Mouse (Mus musculus): ENCODE measurements around the gene Hist1h2be. TPM values are rescaled to one million over a fixed set of nuclear protein-coding genes. Genes with fewer than 3 reads are reported as not detected.
"Not testable (repeated sequence)": the region's sequence is repeated elsewhere in the genome, so short reads cannot be mapped to it uniquely, and the experiment has no call there.

Gene Hist1h2be
- total and polyA plus RNA-seq, 2 experiments from 2014 or later: 0.82 to 253 TPM

DNA sequence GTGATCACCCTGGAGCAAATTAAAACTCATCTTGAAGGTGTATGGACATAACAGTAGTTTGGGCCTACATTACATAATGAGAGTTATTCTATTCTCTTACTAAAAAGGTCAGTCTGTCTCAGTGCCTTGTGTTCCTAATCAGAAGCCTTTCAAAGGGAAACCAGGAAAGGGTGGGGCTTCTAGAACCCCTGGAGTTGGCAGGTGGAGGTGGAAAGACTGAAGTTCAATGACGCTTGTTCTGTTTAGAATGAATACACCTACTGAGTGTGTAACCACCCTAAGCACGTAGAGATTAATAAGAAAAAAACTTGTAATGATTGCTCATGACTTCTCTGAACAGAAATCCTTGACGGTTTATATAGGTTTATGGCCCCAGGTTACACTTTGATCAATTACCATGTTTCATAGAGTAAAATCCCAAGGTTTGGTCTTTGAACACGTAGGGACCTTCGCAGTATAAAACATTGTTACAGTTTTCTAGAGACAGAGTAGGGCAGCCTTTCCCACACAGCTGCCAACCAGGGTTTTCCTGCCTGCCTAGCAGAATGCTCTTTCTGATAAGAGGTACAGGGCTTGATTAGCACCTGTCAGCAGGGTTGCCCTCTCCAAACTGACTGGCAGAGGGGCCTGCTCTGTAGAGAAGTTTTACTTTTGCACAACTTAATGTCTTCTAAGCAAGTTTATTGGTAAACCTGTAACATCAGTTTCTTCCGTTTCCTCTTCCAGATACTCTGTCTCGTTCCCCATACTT is 25.1 kb downstream of the Hist1h2be start:
- 66% methylated on average over 7 of the region's 7 CpGs for WGBS
- Histone ChIP-seq H3K4me1 (ENCODE audit: control insufficient read depth, insufficient read depth) (no peaks in the 10 kb centered on the region), H3K9me3 (replicated peaks; ENCODE audit: control insufficient read depth, low read length) (no peaks in the 10 kb centered on the region), H3K4me2 (ENCODE audit: low read depth, low read length) (no peak overlapping the region), H3K4me3 (ENCODE audit: low read depth, low read length) (no peak overlapping the region), H3K27ac (ENCODE audit: low read depth) (no peak overlapping the region), H3K36me3 (replicated peaks; ENCODE audit: control insufficient read depth, insufficient read depth, low read length) (no peaks in the 10 kb centered on the region), H3K27me3 (ENCODE audit: control insufficient read depth, insufficient read depth, low read length) (no peaks in the 10 kb centered on the region), H3K9ac (replicated peaks; ENCODE audit: low read depth, low read length) (no peak overlapping the region)
- DNase-seq (ENCODE audit: low spot score): no peak
- TF ChIP-seq EP300 (IDR thresholded peaks at IDR 0.05; ENCODE audit: low read depth): no peak
- TF ChIP-seq CTCF (IDR thresholded peaks at IDR 0.05; ENCODE audit: low read depth): no peak
- ATAC-seq (ENCODE audit: insufficient read depth, low read depth): no peak

DNA sequence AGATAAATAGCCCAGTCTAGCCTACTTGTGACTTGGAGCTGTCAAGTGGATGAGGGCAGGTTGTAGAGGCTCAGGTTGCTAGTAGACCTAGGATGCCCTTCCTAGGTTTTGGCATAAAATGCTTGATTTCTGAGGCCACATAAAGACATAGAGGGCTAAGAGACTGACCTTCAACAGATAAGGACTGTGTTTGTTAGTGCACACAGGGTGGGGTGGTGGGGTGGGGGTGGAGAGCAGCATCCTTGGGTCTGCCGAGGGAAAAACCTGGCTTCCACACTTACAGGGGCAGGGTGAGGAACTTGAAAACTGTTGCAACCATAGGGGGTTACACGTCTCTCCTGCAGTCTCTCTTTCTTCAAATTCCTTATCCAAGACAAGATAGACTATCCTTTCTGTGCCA is 25.7 kb downstream of the Hist1h2be start:
- WGBS: 62% methylated on average over 2 of the region's 2 CpGs
- Histone ChIP-seq H3K27me3 (ENCODE audit: control insufficient read depth, insufficient read depth, low read length) (no peaks in the 10 kb centered on the region), H3K9me3 (replicated peaks; ENCODE audit: control insufficient read depth, low read length) (no peaks in the 10 kb centered on the region), H3K36me3 (replicated peaks; ENCODE audit: control insufficient read depth, insufficient read depth, low read length) (no peaks in the 10 kb centered on the region), H3K9ac (replicated peaks; ENCODE audit: low read depth, low read length) (no peak overlapping the region), H3K27ac (ENCODE audit: low read depth) (no peak overlapping the region), H3K4me1 (ENCODE audit: control insufficient read depth, insufficient read depth) (no peaks in the 10 kb centered on the region), H3K4me2 (ENCODE audit: low read depth, low read length) (no peak overlapping the region), H3K4me3 (ENCODE audit: low read depth, low read length) (no peak overlapping the region)
- TF ChIP-seq CTCF (IDR thresholded peaks at IDR 0.05; ENCODE audit: low read depth): no peak
- TF ChIP-seq EP300 (IDR thresholded peaks at IDR 0.05; ENCODE audit: low read depth): no peak
- DNase-seq (ENCODE audit: low spot score) (no peak), ATAC-seq (ENCODE audit: insufficient read depth, low read depth) (no peak)

DNA sequence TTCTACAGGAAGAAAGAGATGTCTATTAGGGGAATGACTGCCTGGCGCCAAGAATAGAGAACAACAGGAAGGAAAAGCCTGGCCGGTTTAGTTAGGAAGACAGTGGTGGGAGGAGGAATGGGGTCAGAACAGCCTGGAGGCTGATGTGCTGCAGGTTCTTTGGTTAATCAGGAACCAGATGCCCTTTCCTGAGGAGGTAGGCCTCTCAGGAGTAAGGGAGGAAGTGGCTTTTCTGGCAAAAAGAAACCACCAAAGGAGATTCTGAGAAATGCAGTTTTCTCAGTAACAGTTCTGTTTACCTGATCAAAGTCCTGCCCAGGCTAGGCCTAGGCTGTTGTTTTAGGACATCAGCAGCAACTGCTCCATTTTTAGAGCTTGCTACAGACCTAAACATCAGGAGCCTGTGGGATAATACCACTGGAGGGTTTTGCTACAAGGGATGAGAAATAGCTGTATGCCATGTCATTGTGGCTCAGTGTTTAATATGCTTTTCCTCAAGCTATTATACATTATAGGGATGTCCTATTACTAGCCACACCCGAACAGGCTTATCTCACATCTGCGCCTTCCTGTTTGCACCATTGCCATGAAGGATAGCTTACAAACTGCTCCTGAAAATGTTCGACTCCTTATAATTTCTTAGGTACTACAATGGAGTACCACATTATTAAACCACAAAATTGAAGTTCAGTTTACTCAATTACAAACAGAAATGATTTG is 27.7 kb downstream of the Hist1h2be start:
- no peak overlapping the region for H3K4me3 ChIP-seq (ENCODE audit: low read depth, low read length)
- no peaks in the 10 kb centered on the region for H3K36me3 ChIP-seq (replicated peaks; ENCODE audit: control insufficient read depth, insufficient read depth, low read length)
- no peak for TF ChIP-seq EP300 (IDR thresholded peaks at IDR 0.05; ENCODE audit: low read depth)
- no peak for TF ChIP-seq CTCF (IDR thresholded peaks at IDR 0.05; ENCODE audit: low read depth)
- ATAC-seq (ENCODE audit: insufficient read depth, low read depth) (no peak; the same call in 1 of the 2 replicates), DNase-seq (ENCODE audit: low spot score) (no peak)
- peak overlapping the region; percentile 61; the same call in 1 of the 2 replicates for H3K27ac ChIP-seq (ENCODE audit: low read depth)
- H3K4me1 ChIP-seq (ENCODE audit: control insufficient read depth, insufficient read depth): no peaks in the 10 kb centered on the region
- WGBS: 55% methylated on average over 5 of the region's 5 CpGs
- no peak overlapping the region for H3K4me2 ChIP-seq (ENCODE audit: low read depth, low read length)
- H3K27me3 ChIP-seq (ENCODE audit: control insufficient read depth, insufficient read depth, low read length): no peaks in the 10 kb centered on the region
- H3K9ac ChIP-seq (replicated peaks; ENCODE audit: low read depth, low read length): no peak overlapping the region
- no peaks in the 10 kb centered on the region for H3K9me3 ChIP-seq (replicated peaks; ENCODE audit: control insufficient read depth, low read length)

DNA sequence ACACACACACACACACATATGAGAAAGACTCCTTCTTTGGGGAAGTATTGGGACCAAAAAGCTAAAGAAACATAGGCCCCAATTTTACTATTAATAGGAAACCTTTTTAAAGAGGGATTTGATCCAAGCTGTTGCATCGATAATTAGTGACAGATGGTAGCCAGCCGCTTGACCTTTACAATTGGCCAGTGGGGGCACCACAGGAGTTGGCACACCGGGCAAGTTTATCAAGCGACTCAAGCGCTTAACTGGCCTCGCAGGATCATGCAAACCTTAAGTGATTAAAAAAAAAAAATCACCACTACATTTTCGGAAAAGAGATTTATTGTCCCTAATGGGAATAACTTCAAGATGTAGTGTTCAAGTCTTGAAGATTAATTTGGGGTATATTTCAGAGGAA is 28.3 kb downstream of the Hist1h2be start:
- Histone ChIP-seq H3K36me3 (replicated peaks; ENCODE audit: control insufficient read depth, insufficient read depth, low read length) (no peaks in the 10 kb centered on the region), H3K9ac (replicated peaks; ENCODE audit: low read depth, low read length) (no peak overlapping the region), H3K9me3 (replicated peaks; ENCODE audit: control insufficient read depth, low read length) (no peaks in the 10 kb centered on the region), H3K4me3 (ENCODE audit: low read depth, low read length) (no peak overlapping the region), H3K4me1 (ENCODE audit: control insufficient read depth, insufficient read depth) (no peaks in the 10 kb centered on the region), H3K27ac (ENCODE audit: low read depth) (peak overlapping the region; percentile 61; the same call in 1 of the 2 replicates), H3K4me2 (ENCODE audit: low read depth, low read length) (no peak overlapping the region), H3K27me3 (ENCODE audit: control insufficient read depth, insufficient read depth, low read length) (no peaks in the 10 kb centered on the region)
- WGBS: 82% methylated on average over 7 of the region's 7 CpGs
- ATAC-seq (ENCODE audit: insufficient read depth, low read depth) (no peak), DNase-seq (ENCODE audit: low spot score) (no peak)
- TF ChIP-seq EP300 (IDR thresholded peaks at IDR 0.05; ENCODE audit: low read depth): no peak
- no peak for TF ChIP-seq CTCF (IDR thresholded peaks at IDR 0.05; ENCODE audit: low read depth)

DNA sequence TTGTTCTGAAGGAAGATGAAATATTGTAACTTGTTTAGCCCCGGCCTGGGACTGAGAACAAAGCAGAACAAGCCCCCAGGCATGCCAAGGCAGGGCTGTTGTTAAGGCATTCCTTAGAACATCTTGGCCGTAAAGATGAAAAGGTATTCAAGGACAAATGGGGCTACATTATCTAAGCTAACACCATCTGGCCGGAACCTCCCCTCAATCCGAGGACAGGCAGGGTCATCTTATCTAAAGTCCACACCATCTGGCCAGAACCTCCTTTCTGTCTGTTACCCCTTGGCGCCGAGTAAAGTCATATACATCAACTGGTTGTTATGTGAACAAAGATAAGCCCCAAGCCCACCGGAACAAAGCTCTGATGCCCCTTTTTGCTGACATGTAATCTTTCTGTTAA is 29.0 kb downstream of the Hist1h2be start:
- 64% methylated on average over 7 of the region's 7 CpGs for WGBS

More for the DNA sequence above, 29.0 kb downstream of the Hist1h2be start:
- H3K36me3 ChIP-seq (replicated peaks; ENCODE audit: control insufficient read depth, insufficient read depth, low read length); H3K27ac ChIP-seq (ENCODE audit: low read depth); H3K4me3 ChIP-seq (ENCODE audit: low read depth, low read length); H3K9me3 ChIP-seq (replicated peaks; ENCODE audit: control insufficient read depth, low read length); H3K9ac ChIP-seq (replicated peaks; ENCODE audit: low read depth, low read length); ATAC-seq (ENCODE audit: insufficient read depth, low read depth); H3K27me3 ChIP-seq (ENCODE audit: control insufficient read depth, insufficient read depth, low read length); H3K4me1 ChIP-seq (ENCODE audit: control insufficient read depth, insufficient read depth); H3K4me2 ChIP-seq (ENCODE audit: low read depth, low read length); DNase-seq (ENCODE audit: low spot score): not testable (repeated sequence)

All from heart, postnatal 0 days (tissue).